Mouse (Mus musculus): ENCODE measurements around the gene Zfp13. TPM values are rescaled to one million over a fixed set of nuclear protein-coding genes. Genes with fewer than 3 reads are reported as not detected.
A peak's percentile ranks its signal among the peaks of the same experiment; 100 is the strongest.

Zfp13 gene
- total and polyA plus RNA-seq, 3 experiments = 0.08 to 0.38 TPM; not detected in 1

DNA sequence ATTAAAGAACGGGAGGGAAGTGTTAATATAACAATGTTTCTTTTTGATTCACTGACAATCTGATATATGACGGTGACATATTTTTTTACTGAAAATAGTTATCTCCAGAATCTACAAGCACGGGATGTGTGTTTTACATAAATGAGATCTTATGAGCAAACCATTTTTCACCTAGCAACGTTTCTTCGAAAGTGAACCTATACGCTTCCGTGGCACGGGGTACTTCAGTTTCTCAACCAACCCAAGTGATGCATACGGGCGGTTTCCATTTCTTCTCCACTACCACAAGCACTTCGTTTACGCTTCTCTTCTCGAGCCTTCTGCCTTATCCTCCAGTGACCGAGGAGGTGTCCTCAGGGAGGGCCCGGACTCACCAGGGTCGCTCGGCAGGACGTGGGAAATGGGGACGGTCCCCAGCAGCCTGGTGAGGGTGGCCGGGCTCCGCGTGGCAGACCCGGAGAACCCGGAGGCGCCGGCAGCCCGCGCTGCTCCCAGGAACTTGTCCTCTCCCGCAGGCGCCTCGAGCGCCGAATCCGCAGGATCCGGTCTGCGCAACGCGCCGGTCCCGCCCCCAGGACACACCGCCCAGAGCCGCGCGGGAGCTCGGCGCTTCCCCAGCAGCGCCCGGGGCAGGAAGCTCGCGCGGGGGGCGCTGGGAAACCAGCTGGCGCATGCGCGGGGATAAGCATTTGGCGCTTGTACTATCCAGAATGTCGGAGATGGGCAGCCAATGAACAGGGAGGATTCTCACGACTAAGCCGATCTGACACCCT lies 35.5 kb downstream of the Zfp13 start, which contains the start of gene Zfp213 (continued):
- TF ChIP-seq USF2 (IDR thresholded peaks at IDR 0.05; ENCODE audit: borderline replicate concordance in 1 of 2, insufficient read depth in 1 of 2, low read depth in 1 of 2, low read length in 2 of 2) = no peak
- no peak for TF ChIP-seq USF1 (IDR thresholded peaks at IDR 0.05; ENCODE audit: low read depth, low read length)
- no peak for TF ChIP-seq ZKSCAN1 (IDR thresholded peaks at IDR 0.05; ENCODE audit: low read depth, low read length)
- no peak for TF ChIP-seq CHD2 (IDR thresholded peaks at IDR 0.05; ENCODE audit: low read length)
- no peak; the same call in 1 of the 2 replicates for TF ChIP-seq MAX (IDR thresholded peaks at IDR 0.05; ENCODE audit: low read length)
- peak; percentile 13; the same call in 1 of the 2 replicates for TF ChIP-seq SIN3A (IDR thresholded peaks at IDR 0.05; ENCODE audit: low read length)
- TF ChIP-seq ELF1 (IDR thresholded peaks at IDR 0.05; ENCODE audit: low read depth, low read length) = peak; percentile 75
- TF ChIP-seq KAT2A (conservative IDR thresholded peaks at IDR 0.05; ENCODE audit: low read depth, low read length) = peak; percentile 58; the same call in 1 of the 2 replicates
- TF ChIP-seq TBP (IDR thresholded peaks at IDR 0.05; ENCODE audit: low read depth, low read length) = no peak; the same call in none of the 2 replicates
- 0 out of 2 replicates have a peak, but pooled peaks have one; percentile 29 for TF ChIP-seq CHD1 (IDR thresholded peaks at IDR 0.05; ENCODE audit: low read depth, low read length)
- TF ChIP-seq MAFK (IDR thresholded peaks at IDR 0.05; ENCODE audit: borderline replicate concordance, low read depth, low read length) = no peak
- TF ChIP-seq POLR2AphosphoS2 (IDR thresholded peaks at IDR 0.05; ENCODE audit: low read length) = peak; percentile 55; the same call in 1 of the 2 replicates
- no peak for TF ChIP-seq RCOR1 (IDR thresholded peaks at IDR 0.05; ENCODE audit: low read depth, low read length)
- peak; percentile 20; the same call in 1 of the 2 replicates for TF ChIP-seq MYC (IDR thresholded peaks at IDR 0.05; ENCODE audit: low read depth, low read length)

DNA sequence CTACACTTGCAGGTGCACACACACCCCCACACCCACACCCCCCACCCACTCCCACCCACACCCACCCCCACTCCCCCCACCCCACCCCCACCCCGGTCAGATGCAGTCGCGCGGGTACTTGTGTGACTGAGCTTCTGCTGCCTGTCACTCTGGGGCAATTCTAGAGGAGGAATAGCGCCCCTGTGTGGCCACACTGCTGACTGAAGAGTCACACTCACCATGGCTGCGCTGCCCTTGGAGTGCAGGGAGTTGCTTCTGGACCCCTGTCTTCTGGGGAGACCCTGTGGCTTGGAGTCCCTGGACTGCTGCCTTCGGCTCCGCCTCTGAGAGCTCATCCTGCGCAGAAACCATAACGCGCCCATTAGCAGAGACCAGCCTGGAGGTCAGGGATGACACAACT lies 39.5 kb downstream of the Zfp13 start:
- H3K79me2 ChIP-seq (ENCODE audit: control insufficient read depth, insufficient read depth, low read length, poor library complexity) = peaks cover 6% of the 10 kb centered on the region; the same call in 1 of the 2 replicates
- TF ChIP-seq RAD21 (IDR thresholded peaks at IDR 0.05; ENCODE audit: low read depth, low read length) = peak; percentile 59
- peak; percentile 45 to 83 (median 69) for TF ChIP-seq CTCF (IDR thresholded peaks at IDR 0.05 in 2 of 3, conservative IDR thresholded peaks at IDR 0.05 in 1 of 3; ENCODE audit: control insufficient read depth in 1 of 3, insufficient read depth in 1 of 3, low read depth in 2 of 3, low read length in 3 of 3, poor library complexity in 1 of 3, severe bottlenecking in 1 of 3)
- no peak for TF ChIP-seq POLR2A (IDR thresholded peaks at IDR 0.05; ENCODE audit: control insufficient read depth in 1 of 2, insufficient read depth in 1 of 2, low read depth in 1 of 2, low read length in 2 of 2, poor library complexity in 1 of 2)
- TF ChIP-seq POLR2AphosphoS2 (IDR thresholded peaks at IDR 0.05; ENCODE audit: low read length) = no peak
- TF ChIP-seq NELFE (IDR thresholded peaks at IDR 0.05; ENCODE audit: low read depth, low read length) = no peak
- TF ChIP-seq TCF12 (IDR thresholded peaks at IDR 0.05; ENCODE audit: low read depth, low read length) = no peak
- peak; percentile 30; the same call in 1 of the 2 replicates for TF ChIP-seq ZC3H11A (IDR thresholded peaks at IDR 0.05; ENCODE audit: low read depth, low read length)
- no peak for TF ChIP-seq SIN3A (IDR thresholded peaks at IDR 0.05; ENCODE audit: low read length)
- peak; percentile 61 for TF ChIP-seq SMC3 (IDR thresholded peaks at IDR 0.05; ENCODE audit: low read depth, low read length)
- TF ChIP-seq GABPA (IDR thresholded peaks at IDR 0.05; ENCODE audit: low read depth, low read length) = no peak
- no peak for TF ChIP-seq MAX (IDR thresholded peaks at IDR 0.05; ENCODE audit: low read length)
- no peak overlapping the region for H3K27ac ChIP-seq (ENCODE audit: control insufficient read depth, low read depth, low read length)
- no peaks in the 10 kb centered on the region for H3K27me3 ChIP-seq (ENCODE audit: control insufficient read depth in 1 of 2, insufficient read depth in 2 of 2, low read length in 2 of 2)
- no peaks in the 10 kb centered on the region for H3K9me3 ChIP-seq (replicated peaks; ENCODE audit: insufficient read depth, low read length)
- no peak overlapping the region for H3K9ac ChIP-seq (ENCODE audit: control insufficient read depth, low read depth, low read length, poor library complexity, severe bottlenecking)
- DNase-seq (ENCODE audit: low read depth, low spot score) = peak; percentile 69
- H3K4me1 ChIP-seq (ENCODE audit: control insufficient read depth in 1 of 2, insufficient read depth in 2 of 2, low read length in 2 of 2) = peaks cover 1% of the 10 kb centered on the region in 2 experiments; a peak in 2 of 4 replicates
- H3K4me3 ChIP-seq (ENCODE audit: control insufficient read depth in 1 of 2, insufficient read depth in 1 of 2, low read depth in 2 of 2, low read length in 2 of 2) = no peak overlapping the region
- H3K36me3 ChIP-seq (ENCODE audit: control insufficient read depth in 1 of 2, insufficient read depth in 2 of 2, low read length in 2 of 2) = peaks cover 0 to 2% of the 10 kb centered on the region in 2 experiments; a peak in 1 of 4 replicates

All from MEL (cell line).